Mouse (Mus musculus) heart, embryonic 14.5 days (tissue): ENCODE results near the gene Lifr. TPM values are rescaled to one million over a fixed set of nuclear protein-coding genes. Genes with fewer than 3 reads are reported as not detected.

Experiments used
- ATAC-seq: fragments of 200-750 bp; cut with Nextera tagmentation; 2 replicates; pipeline ENCODE4 v1.8.0; 2017; ENCODE audit warnings: low read depth, moderate TSS enrichment; ENCODE audit not compliant: insufficient number of reproducible peaks, insufficient read depth, low FRiP score
- H3K27ac ChIP-seq, 2 experiments: fragments of 200-500 bp in 1 of 2; fragments of 300-500 bp in 1 of 2; sonication (generic) in 1 of 2; replicated peaks in 1 of 2; 2 replicates each; pipeline ENCODE4 v1.5.1; 2012 to 2014; ENCODE audit warnings: low read depth in 2 of 2, low read length in 2 of 2, control low read depth in 1 of 2, mild to moderate bottlenecking in 1 of 2, mixed read lengths in 1 of 2; ENCODE audit not compliant: control insufficient read depth in 1 of 2, insufficient read depth in 1 of 2
- H3K27me3 ChIP-seq: fragments of 300-500 bp; sonication (generic); 2 replicates; pipeline ENCODE4 v1.6.1; 2014; ENCODE audit warnings: mild to moderate bottlenecking, low read length, control low read depth; ENCODE audit not compliant: control insufficient read depth, insufficient read depth
- H3K36me3 ChIP-seq: fragments of 300-500 bp; sonication (generic); 2 replicates; pipeline ENCODE4 v1.6.1; 2014; ENCODE audit warnings: mild to moderate bottlenecking, control low read depth, low read length, mixed read lengths; ENCODE audit not compliant: control insufficient read depth, insufficient read depth
- H3K4me1 ChIP-seq, 2 experiments: fragments of 200-500 bp in 1 of 2; fragments of 300-500 bp in 1 of 2; sonication (generic) in 1 of 2; 2 replicates each; pipeline ENCODE4 v1.6.1; 2012 to 2014; ENCODE audit warnings: low read length in 2 of 2, control low read depth in 1 of 2, mixed read lengths in 1 of 2; ENCODE audit not compliant: control insufficient read depth in 2 of 2, insufficient read depth in 2 of 2
- H3K4me2 ChIP-seq: fragments of 300-500 bp; sonication (generic); 2 replicates; pipeline ENCODE4 v1.6.1; 2014; ENCODE audit warnings: mild to moderate bottlenecking, low read length
- H3K4me3 ChIP-seq, 2 experiments: fragments of 200-500 bp in 1 of 2; fragments of 300-500 bp in 1 of 2; sonication (generic) in 1 of 2; 2 replicates each; pipeline ENCODE4 v1.5.1; 2012 to 2014; ENCODE audit warnings: low read length in 2 of 2, mild to moderate bottlenecking in 2 of 2, control low read depth in 1 of 2, low read depth in 1 of 2, moderate library complexity in 1 of 2; ENCODE audit not compliant: control insufficient read depth in 1 of 2, insufficient read depth in 1 of 2
- H3K9ac ChIP-seq: fragments of 300-500 bp; sonication (generic); 2 replicates; pipeline ENCODE4 v1.6.1; 2014; ENCODE audit warnings: mild to moderate bottlenecking, low read length
- H3K9me3 ChIP-seq: fragments of 300-500 bp; sonication (generic); 2 replicates; pipeline ENCODE4 v1.6.1; 2016; ENCODE audit warnings: low read length, control low read depth; ENCODE audit not compliant: control insufficient read depth
- WGBS: fragments of 180-500 bp; shearing (Covaris S2); extraction: QIAGEN DNeasy Blood & Tissue Kit; methylation state at CpG from one replicate; pipeline ENCODE4 v1.1.7; 2014; 5-methylcytosine and 5-hydroxymethylcytosine counted together
- polyA plus RNA-seq: library from polyadenylated mRNA; unstranded; fragments of >200 nt; fragmentation: Nextera tagmentation; extraction: Ambion mirVana; gene quantifications from 2 replicates; pipeline ENCODE4 v1.2.1, GENCODE M21; 2014

Lifr gene
- polyA plus RNA-seq: 33.4 and 36.4 TPM in 2 replicates

DNA sequence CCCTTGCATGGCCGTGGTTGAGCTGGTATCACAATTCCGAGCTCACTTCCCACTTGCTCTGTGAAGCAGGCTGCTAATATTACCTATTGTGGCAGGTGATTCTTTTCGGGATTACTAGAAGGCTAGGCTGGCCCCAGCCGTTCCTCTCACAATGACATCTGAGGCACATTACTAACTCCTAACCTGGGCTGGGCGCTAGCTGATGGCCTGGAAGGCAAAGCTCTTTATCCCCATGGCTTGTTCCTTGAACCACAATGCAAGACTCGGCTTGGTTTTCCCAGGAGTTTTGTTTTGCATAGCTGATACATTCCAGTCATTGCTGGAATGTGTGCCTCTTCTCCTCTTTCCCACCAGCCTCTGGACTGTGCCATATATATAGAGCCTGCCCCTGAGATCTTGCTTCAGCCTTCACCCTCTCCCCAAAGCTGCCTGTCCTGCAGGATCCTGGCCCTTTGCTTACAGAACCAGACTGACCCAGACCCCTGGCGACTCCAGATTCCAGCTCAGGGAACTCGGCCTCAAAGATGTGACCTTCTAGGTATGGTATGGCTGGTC, at the start of gene Lifr:
Gene Lifr, plus strand, starts transcription at position 404 of the 555 bp plus-strand sequence.
- WGBS: 57% methylated on average over 8 of the region's 8 CpGs
- H3K4me1 ChIP-seq: peaks cover 12 to 21% of the 10 kb centered on the region in 2 experiments
- peaks cover 4% of the 10 kb centered on the region; the same call in 1 of the 2 replicates for H3K27me3 ChIP-seq
- ATAC-seq: no peak
- no peak within 1 kb of the TSS for H3K4me2 ChIP-seq
- no peaks in the 10 kb centered on the region for H3K36me3 ChIP-seq
- H3K4me3 ChIP-seq: no peak within 1 kb of the TSS
- H3K9me3 ChIP-seq: no peaks in the 10 kb centered on the region
- H3K27ac ChIP-seq: no peak within 1 kb of the TSS; a peak in 1 of 4 replicates
- no peak within 1 kb of the TSS for H3K9ac ChIP-seq

- no peaks in the 10 kb centered on the region for H3K9me3 ChIP-seq
- H3K9ac ChIP-seq: no peak overlapping the region
- H3K27me3 ChIP-seq: no peaks in the 10 kb centered on the region
- no peak overlapping the region for H3K4me2 ChIP-seq
- H3K4me3 ChIP-seq: no peak overlapping the region
- H3K4me1 ChIP-seq: peaks cover 8 to 17% of the 10 kb centered on the region in 2 experiments
- 0 out of 2 replicates have a peak, but pooled peaks have one; percentile 51 for ATAC-seq
- no peaks in the 10 kb centered on the region for H3K36me3 ChIP-seq
- WGBS: 37% methylated on average over 11 of the region's 11 CpGs
- H3K27ac ChIP-seq: no peak overlapping the region
Observed at GRCm38 (mm10) chr15:7044081-7044749, 46.2 kb upstream of the Lifr start.

DNA sequence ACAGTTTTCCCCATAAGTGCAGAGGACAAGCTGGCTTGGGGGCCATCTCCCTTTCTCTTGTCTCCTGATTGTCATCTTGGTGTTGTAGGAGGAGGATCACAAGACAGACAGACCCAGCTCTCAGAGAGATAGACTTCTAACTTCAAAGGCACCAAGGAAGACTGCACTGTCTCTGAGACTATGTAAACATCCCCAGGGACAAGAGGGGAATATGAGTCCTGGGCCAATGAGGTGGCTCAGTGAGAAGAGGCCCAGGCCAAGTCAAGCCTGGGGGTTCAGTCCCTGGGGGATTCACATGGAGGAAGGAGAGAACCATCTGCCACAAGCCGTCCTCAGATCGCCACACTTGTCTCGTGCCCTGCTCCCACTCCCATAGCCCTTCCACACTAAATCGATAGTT, 45.4 kb upstream of the Lifr start:
- no peak overlapping the region for H3K9ac ChIP-seq
- H3K27me3 ChIP-seq: no peaks in the 10 kb centered on the region
- no peak overlapping the region for H3K27ac ChIP-seq
- no peak overlapping the region for H3K4me3 ChIP-seq
- H3K36me3 ChIP-seq: no peaks in the 10 kb centered on the region
- H3K4me1 ChIP-seq: peaks cover 8 to 20% of the 10 kb centered on the region in 2 experiments
- H3K4me2 ChIP-seq: no peak overlapping the region
- H3K9me3 ChIP-seq: no peaks in the 10 kb centered on the region
- 77% methylated on average over 4 of the region's 4 CpGs for WGBS
- no peak for ATAC-seq

GRCm38 (mm10) chr15:7047931-7048330, 42.5 kb upstream of the Lifr start:
- no peaks in the 10 kb centered on the region for H3K9me3 ChIP-seq
- WGBS: 28% methylated on average over 3 of the region's 3 CpGs
- no peak for ATAC-seq

GRCm38 (mm10) chr15:7048916-7049315, 41.5 kb upstream of the Lifr start:
- Histone ChIP-seq H3K4me1 (peaks cover 8 to 20% of the 10 kb centered on the region in 2 experiments), H3K4me2 (peak overlapping the region; percentile 25; the same call in 1 of the 2 replicates), H3K4me3 (no peak overlapping the region), H3K36me3 (no peaks in the 10 kb centered on the region), H3K9me3 (no peaks in the 10 kb centered on the region), H3K27me3 (no peaks in the 10 kb centered on the region), H3K27ac (no peak overlapping the region), H3K9ac (no peak overlapping the region)
- no peak for ATAC-seq
- 1% methylated on average over 8 of the region's 8 CpGs for WGBS

More at GRCm38 (mm10) chr15:7047931-7048330, 42.5 kb upstream of the Lifr start:
- Histone ChIP-seq H3K4me3 (no peak overlapping the region), H3K4me1 (peaks cover 8 to 20% of the 10 kb centered on the region in 2 experiments), H3K36me3 (no peaks in the 10 kb centered on the region), H3K4me2 (no peak overlapping the region), H3K9ac (no peak overlapping the region), H3K27ac (no peak overlapping the region), H3K27me3 (no peaks in the 10 kb centered on the region)

DNA sequence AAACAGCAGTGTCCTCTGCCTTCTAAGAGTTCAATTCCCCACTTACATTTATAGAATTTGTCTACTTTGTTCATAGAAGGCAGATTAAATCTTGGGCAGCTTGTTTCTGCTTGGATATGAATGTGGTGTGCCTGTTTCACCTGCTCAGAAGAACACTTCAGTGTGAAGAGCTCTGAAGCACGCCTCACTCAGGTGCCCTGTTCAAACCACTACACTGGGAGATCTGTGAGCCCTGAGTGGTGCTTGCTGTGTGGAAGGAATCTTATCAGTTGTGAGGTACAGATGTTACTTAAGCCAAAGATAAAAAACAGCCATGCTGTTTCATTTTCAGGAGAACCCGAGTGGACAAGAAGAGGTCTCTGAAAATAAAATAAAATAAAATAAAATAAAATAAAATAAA, 38.7 kb upstream of the Lifr start:
- no peak for ATAC-seq
- peaks cover 8 to 20% of the 10 kb centered on the region in 2 experiments for H3K4me1 ChIP-seq
- H3K27me3 ChIP-seq: no peaks in the 10 kb centered on the region
- H3K9ac ChIP-seq: no peak overlapping the region
- H3K9me3 ChIP-seq: no peaks in the 10 kb centered on the region
- no peak overlapping the region for H3K4me3 ChIP-seq
- no peak overlapping the region for H3K27ac ChIP-seq
- H3K36me3 ChIP-seq: no peaks in the 10 kb centered on the region
- WGBS: 32% methylated on average over 2 of the region's 2 CpGs
- no peak overlapping the region for H3K4me2 ChIP-seq

- 66% methylated on average over 2 of the region's 2 CpGs for WGBS
- Histone ChIP-seq H3K9me3 (no peaks in the 10 kb centered on the region), H3K27ac (no peak overlapping the region), H3K4me2 (no peak overlapping the region), H3K4me3 (no peak overlapping the region), H3K27me3 (no peaks in the 10 kb centered on the region), H3K9ac (no peak overlapping the region), H3K4me1 (peaks cover 8 to 20% of the 10 kb centered on the region in 2 experiments), H3K36me3 (no peaks in the 10 kb centered on the region)
- no peak for ATAC-seq
Observed at GRCm38 (mm10) chr15:7052117-7052516, 38.3 kb upstream of the Lifr start.
